In genomic region chr8:111029589-111029988, GRCm38 (mm10) we compare ENCODE assay signal across 13 mouse cellular contexts. TPM values are rescaled to one million over a fixed set of nuclear protein-coding genes. Genes with fewer than 3 reads are reported as not detected.
A peak's percentile ranks its signal among the peaks of the same experiment; 100 is the strongest.
DNase-seq lines count a peak whose midpoint lies in the region; ATAC-seq and TF ChIP-seq lines count a peak whose summit lies in the region.
"Had no signal": no experiment of that assay in that cellular context is flagged by ENCODE, and none has a peak within 500 bp of the region (broad histone marks: within the 10 kb centered on the region; RNA-seq: fewer than 3 reads in every experiment).

No protein-coding gene starts in this region.

- no peak overlapping the region for H3K9ac ChIP-seq in liver, embryonic 16.5 days (ENCODE audit: low read depth, low read length)
- H3K9ac ChIP-seq: midbrain, embryonic 13.5 days; neural tube, embryonic 12.5 days had no signal

- H3K4me2 ChIP-seq in liver, embryonic 16.5 days (ENCODE audit: low read depth, low read length) = peak overlapping the region; percentile 35
- H3K4me2 ChIP-seq: midbrain, embryonic 13.5 days; neural tube, embryonic 12.5 days had no signal

- no peaks in the 10 kb centered on the region for H3K27me3 ChIP-seq in liver, embryonic 16.5 days (ENCODE audit: control insufficient read depth, insufficient read depth, low read depth, low read length)

- no peaks in the 10 kb centered on the region for H3K36me3 ChIP-seq in liver, embryonic 16.5 days (ENCODE audit: control insufficient read depth, insufficient read depth)
- H3K36me3 ChIP-seq: forebrain, embryonic 10.5 days; midbrain, embryonic 13.5 days; neural tube, embryonic 12.5 days had no signal

- no peak for TF ChIP-seq POLR2A in bone marrow macrophage, adult 2 months (IDR thresholded peaks at IDR 0.05; ENCODE audit: borderline replicate concordance, low read depth, low read length)

- H3K4me3 ChIP-seq in bone marrow macrophage, adult 2 months (ENCODE audit: insufficient read depth, low read length) = peak overlapping the region; percentile 54
- H3K4me3 ChIP-seq in liver, embryonic 16.5 days (ENCODE audit: low read depth, low read length) = no peak overlapping the region
- H3K4me3 ChIP-seq: forebrain, embryonic 10.5 days; gastrocnemius, adult 2 months; midbrain, embryonic 13.5 days; neural tube, embryonic 12.5 days had no signal

- no peak for TF ChIP-seq CTCF in bone marrow macrophage, adult 2 months (IDR thresholded peaks at IDR 0.05; ENCODE audit: low read depth, low read length)

- WGBS in liver, embryonic 16.5 days (ENCODE audit: insufficient replicate concordance) = 26% methylated on average over 4 of the region's 4 CpGs

- H3K4me1 ChIP-seq in bone marrow macrophage, adult 2 months (ENCODE audit: control insufficient read depth, insufficient read depth, low read length) = peaks cover 11% of the 10 kb centered on the region
- H3K4me1 ChIP-seq in liver, embryonic 16.5 days (ENCODE audit: control insufficient read depth, low read depth, low read length) = peaks cover 12% of the 10 kb centered on the region

- DNase-seq in 3134 (ENCODE audit: extremely low read depth, insufficient read length, low spot score) = peak; percentile 47
- no peak for DNase-seq in urinary bladder, postnatal 14 days (ENCODE audit: low spot score)
- no peak for DNase-seq in right cerebral cortex, postnatal 10 days (ENCODE audit: low spot score in 2 of 2)
- no peak for DNase-seq in urinary bladder, postnatal 4 days (ENCODE audit: low spot score in 2 of 2)
- DNase-seq: cerebellum, adult 2 months; gastrocnemius, adult 2 months; kidney, adult 2 months had no signal

- peak; percentile 17 for ATAC-seq in CD4-positive, CD25-positive, alpha-beta regulatory T cell, adult 4 months
- no peak for ATAC-seq in liver, embryonic 16.5 days (ENCODE audit: low read depth)
- ATAC-seq: midbrain, embryonic 13.5 days had no signal

- H3K9me3 ChIP-seq in liver, embryonic 16.5 days (replicated peaks; ENCODE audit: control insufficient read depth, low read length) = no peaks in the 10 kb centered on the region
- H3K9me3 ChIP-seq: forebrain, embryonic 10.5 days; midbrain, embryonic 13.5 days; neural tube, embryonic 12.5 days had no signal

- H3K27ac ChIP-seq in bone marrow macrophage, adult 2 months (ENCODE audit: insufficient read depth, low read depth, low read length) = no peak overlapping the region
- H3K27ac ChIP-seq in liver, embryonic 16.5 days (ENCODE audit: low read length) = no peak overlapping the region
- H3K27ac ChIP-seq: forebrain, embryonic 10.5 days; gastrocnemius, adult 2 months; midbrain, embryonic 13.5 days; neural tube, embryonic 12.5 days had no signal

RNA-seq across cellular contexts. Expression of gene Ddx19b, which starts 2.0 kb away (rescaled TPM):
- 10 to 100 TPM in 1 of 2 experiments, 1 to 10 TPM in 1; 5.5 to 12.0 TPM for polyA plus RNA-seq in CD4-positive, CD25-positive, alpha-beta regulatory T cell, adult 4 months (2017; shearing (Covaris generic))
- polyA plus RNA-seq in bone marrow macrophage, adult 2 months (2012; ENCODE audit: insufficient read depth, insufficient read length, missing spikeins) = 5.5 and 6.4 TPM in 2 replicates
- polyA plus RNA-seq in liver, embryonic 16.5 days (2015; fragmentation: Nextera tagmentation; extraction: Ambion mirVana) = 2.6 and 2.7 TPM in 2 replicates

RNA-seq across cellular contexts. Expression of gene Aars, which starts 3.4 kb away (rescaled TPM):
- 10 to 100 TPM; 18.6 to 38.6 TPM for polyA plus RNA-seq in CD4-positive, CD25-positive, alpha-beta regulatory T cell, adult 4 months (2017; shearing (Covaris generic))
- 20.8 and 27.2 TPM in 2 replicates for polyA plus RNA-seq in bone marrow macrophage, adult 2 months (2012; ENCODE audit: insufficient read depth, insufficient read length, missing spikeins)
- polyA plus RNA-seq in liver, embryonic 16.5 days (2015; fragmentation: Nextera tagmentation; extraction: Ambion mirVana) = 49.9 and 51.8 TPM in 2 replicates

RNA-seq across cellular contexts. Expression of gene Exosc6, which starts 26.6 kb away (rescaled TPM):
- not detected for polyA plus RNA-seq in CD4-positive, CD25-positive, alpha-beta regulatory T cell, adult 4 months (2017; shearing (Covaris generic))
- polyA plus RNA-seq in bone marrow macrophage, adult 2 months (2012; ENCODE audit: insufficient read depth, insufficient read length, missing spikeins) = not detected in 2 replicates
- polyA plus RNA-seq in liver, embryonic 16.5 days (2015; fragmentation: Nextera tagmentation; extraction: Ambion mirVana) = not detected in 2 replicates
- polyA plus RNA-seq: cerebellum, adult 2 months; kidney, adult 2 months; midbrain, embryonic 13.5 days had no signal

RNA-seq across cellular contexts. Expression of gene Ddx19a, which starts 32.0 kb away (rescaled TPM):
- 10 to 100 TPM; 13.8 to 13.9 TPM for polyA plus RNA-seq in CD4-positive, CD25-positive, alpha-beta regulatory T cell, adult 4 months (2017; shearing (Covaris generic))
- polyA plus RNA-seq in bone marrow macrophage, adult 2 months (2012; ENCODE audit: insufficient read depth, insufficient read length, missing spikeins) = 32.5 and 36.1 TPM in 2 replicates
- polyA plus RNA-seq in liver, embryonic 16.5 days (2015; fragmentation: Nextera tagmentation; extraction: Ambion mirVana) = 8.5 and 8.8 TPM in 2 replicates
